Mouse (Mus musculus) heart, adult 2 months (tissue): ENCODE measurements around the gene Fabp7. TPM values are rescaled to one million over a fixed set of nuclear protein-coding genes. Genes with fewer than 3 reads are reported as not detected.

Experiments used
- DNase-seq, 2 experiments: peaks; one replicate each; pipeline ENCODE4 v3.0.0; 2021
- H3K27ac ChIP-seq: fragments of 200-600 bp; 2 replicates; pipeline ENCODE4 v1.8.1; 2022
- H3K27me3 ChIP-seq: fragments of 200-500 bp; 2 replicates; pipeline ENCODE4 v1.6.1; 2012; ENCODE audit warnings: mild to moderate bottlenecking, low read length, inconsistent platforms, mixed read lengths; ENCODE audit not compliant: control insufficient read depth, insufficient read depth
- H3K36me3 ChIP-seq: fragments of 200-500 bp; 2 replicates; pipeline ENCODE4 v1.6.1; 2012; ENCODE audit warnings: low read length, inconsistent platforms; ENCODE audit not compliant: control insufficient read depth, insufficient read depth
- H3K4me1 ChIP-seq: fragments of 200-500 bp; 2 replicates; pipeline ENCODE4 v1.6.1; 2011; ENCODE audit warnings: low read length; ENCODE audit not compliant: control insufficient read depth, insufficient read depth
- H3K4me3 ChIP-seq: fragments of 200-600 bp; 2 replicates; pipeline ENCODE4 v1.8.1; 2022
- H3K79me2 ChIP-seq: fragments of 200-500 bp; replicated peaks from 2 replicates; pipeline ENCODE4 v1.6.1; 2012; ENCODE audit warnings: mild to moderate bottlenecking, inconsistent platforms, low read length, moderate library complexity, mixed read lengths; ENCODE audit not compliant: control insufficient read depth, insufficient read depth
- H3K9ac ChIP-seq: fragments of 200-500 bp; 2 replicates; pipeline ENCODE4 v1.6.1; 2012; ENCODE audit warnings: low read depth, mild to moderate bottlenecking, control low read depth, inconsistent platforms, low read length, mixed read lengths
- CTCF ChIP-seq: fragments of 200-600 bp; IDR thresholded peaks from 2 replicates; pipeline ENCODE4 v1.8.1; 2022; ENCODE audit warnings: antibody characterized with exemption, mild to moderate bottlenecking, moderate library complexity
- EP300 ChIP-seq: fragments of 200-500 bp; IDR thresholded peaks from 2 replicates; pipeline ENCODE4 v1.6.1; 2011; ENCODE audit warnings: low read depth, low read length, control low read depth; ENCODE audit not compliant: insufficient read depth
- POLR2A ChIP-seq: fragments of 200-500 bp; IDR thresholded peaks from 2 replicates; pipeline ENCODE4 v1.6.1; 2011; ENCODE audit warnings: mild to moderate bottlenecking, low read depth, low read length, control low read depth; ENCODE audit not compliant: insufficient read depth
- WGBS: fragments of 180-500 bp; shearing (Covaris S2); methylation state at CpG from one replicate; pipeline ENCODE4 v1.1.7; 2018; 5-methylcytosine and 5-hydroxymethylcytosine counted together
- intact Hi-C: fragments of 180-260 bp; cut with DNase I; formaldehyde crosslinking; loops from one replicate; pipeline ENCODE4 v1.15.1; 2025
- polyA plus RNA-seq: library from polyadenylated mRNA; depleted of rRNA; stranded (reverse); fragments of >200 nt; gene quantifications from 2 replicates; pipeline ENCODE4 v1.2.3, GENCODE M21; 2012; rRNA removed
- total RNA-seq, 2 experiments: library from RNA; stranded (reverse); gene quantifications; 2 replicates each; pipeline ENCODE4 v1.2.3; 2021

Fabp7 gene
- total and polyA plus RNA-seq, 3 experiments = 0.59 to 0.74 (median 0.73) TPM

GRCm38 (mm10) chr10:57829621-57830020 lies 44.9 kb downstream of the Fabp7 start:
- WGBS = 83% methylated on average over 3 of the region's 3 CpGs
- no peak overlapping the region for H3K4me3 ChIP-seq
- H3K27ac ChIP-seq = no peak overlapping the region
- H3K79me2 ChIP-seq = no peaks in the 10 kb centered on the region
- TF ChIP-seq EP300 (no peak), CTCF (no peak), POLR2A (no peak)
- H3K27me3 ChIP-seq = no peaks in the 10 kb centered on the region
- intact Hi-C loops = no loop called here
- no peaks in the 10 kb centered on the region for H3K4me1 ChIP-seq
- DNase-seq = no peak
- H3K9ac ChIP-seq = no peak overlapping the region
- H3K36me3 ChIP-seq = no peaks in the 10 kb centered on the region

GRCm38 (mm10) chr10:57835094-57835493 lies 50.4 kb downstream of the Fabp7 start:
- Histone ChIP-seq H3K36me3 (no peaks in the 10 kb centered on the region), H3K27ac (no peak overlapping the region), H3K9ac (no peak overlapping the region), H3K79me2 (no peaks in the 10 kb centered on the region), H3K4me1 (no peaks in the 10 kb centered on the region), H3K4me3 (no peak overlapping the region), H3K27me3 (no peaks in the 10 kb centered on the region)
- DNase-seq = no peak
- WGBS = 91% methylated on average over 1 of the region's 1 CpGs
- intact Hi-C loops = no loop called here
- no peak for TF ChIP-seq CTCF
- no peak for TF ChIP-seq EP300
- no peak for TF ChIP-seq POLR2A

GRCm38 (mm10) chr10:57835982-57836381 lies 51.3 kb downstream of the Fabp7 start:
- Histone ChIP-seq H3K79me2 (no peaks in the 10 kb centered on the region), H3K27me3 (no peaks in the 10 kb centered on the region), H3K36me3 (no peaks in the 10 kb centered on the region), H3K27ac (no peak overlapping the region), H3K9ac (no peak overlapping the region), H3K4me1 (no peaks in the 10 kb centered on the region), H3K4me3 (no peak overlapping the region)
- intact Hi-C loops = no loop called here
- no peak for TF ChIP-seq CTCF
- TF ChIP-seq POLR2A = no peak
- no peak for TF ChIP-seq EP300
- DNase-seq = no peak

Other genes starting within 250 kb of the Fabp7 start
- gene Pkib, start 152.9 kb upstream of the Fabp7 start, total RNA-seq = 1 to 10 TPM in 1 of 2 experiments, under 1 TPM in 1; 0.39 to 1.6 TPM
- 0.47 and 1.3 TPM in 2 replicates for gene Pkib, start 152.9 kb upstream of the Fabp7 start, polyA plus RNA-seq
- gene Smpdl3a, start 9.5 kb downstream of the Fabp7 start, total RNA-seq = 10 to 100 TPM; 56.5 to 67.1 TPM
- gene Smpdl3a, start 9.5 kb downstream of the Fabp7 start, polyA plus RNA-seq = 76.9 and 104 TPM in 2 replicates